Mouse (Mus musculus) limb, embryonic 15.5 days (tissue): Measurements from ENCODE around the gene Capn8. TPM values are rescaled to one million over a fixed set of nuclear protein-coding genes. Genes with fewer than 3 reads are reported as not detected.
A peak's percentile ranks its signal among the peaks of the same experiment; 100 is the strongest.

Experiments
- ATAC-seq: fragments of 200-750 bp; cut with Nextera tagmentation; 2 replicates; pipeline ENCODE4 v1.8.0; 2017; ENCODE audit warnings: low read depth, moderate TSS enrichment; ENCODE audit not compliant: insufficient number of reproducible peaks, low FRiP score, low TSS enrichment
- H3K27ac ChIP-seq: fragments of 300-500 bp; sonication (generic); 2 replicates; pipeline ENCODE4 v1.5.1; 2015; ENCODE audit warnings: moderate library complexity, mild to moderate bottlenecking, inconsistent platforms
- H3K27me3 ChIP-seq: fragments of 300-500 bp; sonication (generic); 2 replicates; pipeline ENCODE4 v1.6.1; 2015; ENCODE audit warnings: inconsistent platforms
- H3K36me3 ChIP-seq: fragments of 300-500 bp; sonication (generic); 2 replicates; pipeline ENCODE4 v1.6.1; 2015; ENCODE audit warnings: inconsistent platforms
- H3K4me1 ChIP-seq: fragments of 300-500 bp; sonication (generic); 2 replicates; pipeline ENCODE4 v1.6.1; 2015; ENCODE audit warnings: inconsistent platforms
- H3K4me2 ChIP-seq: fragments of 300-500 bp; sonication (generic); 2 replicates; pipeline ENCODE4 v1.6.1; 2015; ENCODE audit warnings: mild to moderate bottlenecking, inconsistent platforms
- H3K4me3 ChIP-seq: fragments of 300-500 bp; sonication (generic); 2 replicates; pipeline ENCODE4 v1.5.1; 2015; ENCODE audit warnings: mild to moderate bottlenecking, inconsistent platforms
- H3K9ac ChIP-seq: fragments of 300-500 bp; sonication (generic); 2 replicates; pipeline ENCODE4 v1.6.1; 2015; ENCODE audit warnings: inconsistent platforms
- H3K9me3 ChIP-seq: fragments of 300-500 bp; sonication (generic); 2 replicates; pipeline ENCODE4 v1.6.1; 2016; ENCODE audit warnings: inconsistent platforms
- WGBS: fragments of 180-500 bp; shearing (Covaris S2); methylation state at CpG from one replicate; pipeline ENCODE4 v1.1.7; 2015; 5-methylcytosine and 5-hydroxymethylcytosine counted together
- polyA plus RNA-seq: library from polyadenylated mRNA; unstranded; fragments of >200 nt; fragmentation: Nextera tagmentation; extraction: Ambion mirVana; gene quantifications from 2 replicates; pipeline ENCODE4 v1.2.1, GENCODE M21; 2015

Gene Capn8
- polyA plus RNA-seq, 1 experiment from 2014 or later: not detected

DNA sequence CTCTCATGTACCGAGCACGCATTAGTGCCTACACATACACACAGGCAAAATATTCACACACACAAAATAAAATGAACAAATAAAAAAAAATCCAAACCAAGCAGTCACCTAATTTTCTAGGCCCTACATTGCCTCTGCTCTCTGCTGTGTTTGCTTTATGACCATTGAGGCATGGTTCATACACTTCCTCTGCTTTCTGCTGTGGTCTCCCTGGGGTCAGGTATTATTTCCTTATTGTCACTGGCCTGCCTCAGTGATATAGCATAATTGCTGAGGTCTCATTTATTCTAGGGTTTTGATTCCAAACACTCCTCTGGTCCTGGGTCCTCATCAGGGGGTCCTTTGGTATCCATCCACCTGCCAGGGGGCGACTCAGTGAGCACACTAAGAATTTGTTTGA lies 39.2 kb upstream of the Capn8 start:
- WGBS: 97% methylated on average over 3 of the region's 3 CpGs
- Histone ChIP-seq H3K9me3 (no peaks in the 10 kb centered on the region), H3K36me3 (no peaks in the 10 kb centered on the region), H3K4me2 (no peak overlapping the region), H3K27me3 (0 out of 2 replicates have a peak, but pooled peaks cover 4% of the 10 kb centered on the region), H3K4me3 (no peak overlapping the region), H3K9ac (no peak overlapping the region), H3K4me1 (peaks cover 29% of the 10 kb centered on the region), H3K27ac (no peak overlapping the region)
- ATAC-seq: no peak

DNA sequence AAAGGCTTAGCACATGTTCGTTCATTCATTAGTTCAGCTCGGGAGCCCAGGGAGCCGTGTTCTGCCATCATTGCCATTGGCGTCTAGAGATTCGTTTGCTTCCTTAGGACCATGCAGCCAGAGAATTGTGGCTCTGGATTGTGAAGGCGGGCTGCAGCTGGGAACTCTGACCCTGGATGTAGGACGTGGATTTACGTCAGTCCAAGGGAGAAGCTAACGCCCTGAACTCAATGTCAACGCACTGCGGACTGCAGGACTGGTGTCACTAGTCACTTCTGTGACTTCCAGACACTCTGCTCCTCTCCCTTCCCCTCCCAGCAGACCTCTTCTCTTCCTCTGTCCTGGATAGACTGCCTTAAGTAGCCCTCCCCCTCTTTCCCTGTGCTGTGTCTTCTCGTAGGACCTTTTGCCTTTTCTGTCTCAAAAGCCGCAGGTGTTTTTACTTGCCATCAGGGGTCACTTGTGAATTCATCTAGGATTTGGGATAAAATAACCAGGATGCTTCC lies 37.5 kb upstream of the Capn8 start:
- 0 out of 2 replicates have a peak, but pooled peaks cover 4% of the 10 kb centered on the region for H3K27me3 ChIP-seq

GRCm38 (mm10) chr1:182527921-182528858 lies 36.6 kb upstream of the Capn8 start:
- ATAC-seq: no peak
- Histone ChIP-seq H3K4me3 (no peak overlapping the region), H3K9ac (no peak overlapping the region), H3K36me3 (no peaks in the 10 kb centered on the region), H3K9me3 (no peaks in the 10 kb centered on the region), H3K4me2 (peak overlapping the region; percentile 22; the same call in 1 of the 2 replicates), H3K4me1 (peaks cover 15% of the 10 kb centered on the region), H3K27ac (peak overlapping the region; percentile 57; the same call in 1 of the 2 replicates), H3K27me3 (0 out of 2 replicates have a peak, but pooled peaks cover 4% of the 10 kb centered on the region)
- 9% methylated on average over 19 of the region's 19 CpGs for WGBS

More for the DNA sequence above, 37.5 kb upstream of the Capn8 start:
- 50% methylated on average over 13 of the region's 13 CpGs for WGBS
- Histone ChIP-seq H3K9me3 (no peaks in the 10 kb centered on the region), H3K27ac (no peak overlapping the region), H3K4me2 (no peak overlapping the region), H3K4me3 (no peak overlapping the region), H3K4me1 (peaks cover 15% of the 10 kb centered on the region), H3K9ac (no peak overlapping the region), H3K36me3 (no peaks in the 10 kb centered on the region)
- no peak for ATAC-seq

DNA sequence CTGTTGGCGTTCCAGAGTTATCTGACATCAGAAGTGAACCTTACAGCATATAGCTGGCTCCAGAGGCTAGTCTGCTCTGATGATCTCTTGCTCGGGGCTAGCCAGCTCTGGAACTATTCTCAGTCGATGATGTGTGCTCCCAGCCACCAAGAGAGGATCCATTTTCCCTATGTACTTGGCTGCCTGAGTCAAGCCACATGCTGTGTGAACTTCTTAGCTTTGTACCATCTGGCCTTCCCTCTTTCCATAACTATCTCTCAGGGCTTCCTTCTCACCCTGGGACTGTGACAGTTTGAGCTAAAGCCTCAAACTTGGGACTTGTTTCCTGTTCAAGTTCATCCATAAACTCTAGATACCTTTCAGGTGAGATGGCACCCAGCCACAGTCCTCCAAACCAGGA lies 31.2 kb upstream of the Capn8 start:
- ATAC-seq: no peak
- no peak overlapping the region for H3K4me2 ChIP-seq

GRCm38 (mm10) chr1:182535080-182535481 lies 29.7 kb upstream of the Capn8 start:
- Histone ChIP-seq H3K9ac (no peak overlapping the region), H3K4me1 (peaks cover 3% of the 10 kb centered on the region; the same call in 1 of the 2 replicates), H3K36me3 (no peaks in the 10 kb centered on the region), H3K4me2 (no peak overlapping the region), H3K27ac (no peak overlapping the region), H3K9me3 (no peaks in the 10 kb centered on the region), H3K4me3 (no peak overlapping the region), H3K27me3 (no peaks in the 10 kb centered on the region)
- no peak for ATAC-seq
- WGBS: 48% methylated on average over 3 of the region's 3 CpGs

More for the DNA sequence above, 31.2 kb upstream of the Capn8 start:
- no peak overlapping the region for H3K9ac ChIP-seq
- H3K4me1 ChIP-seq: peaks cover 1% of the 10 kb centered on the region; the same call in 1 of the 2 replicates
- no peaks in the 10 kb centered on the region for H3K9me3 ChIP-seq
- H3K4me3 ChIP-seq: no peak overlapping the region
- H3K27ac ChIP-seq: no peak overlapping the region
- H3K27me3 ChIP-seq: no peaks in the 10 kb centered on the region
- no peaks in the 10 kb centered on the region for H3K36me3 ChIP-seq
- 77% methylated on average over 3 of the region's 3 CpGs for WGBS

GRCm38 (mm10) chr1:182539023-182539940 lies 25.5 kb upstream of the Capn8 start:
- no peak for ATAC-seq
- H3K9ac ChIP-seq: peak overlapping the region; percentile 39; the same call in 1 of the 2 replicates
- no peaks in the 10 kb centered on the region for H3K9me3 ChIP-seq
- H3K4me3 ChIP-seq: peak overlapping the region; percentile 37
- 19% methylated on average over 9 of the region's 9 CpGs for WGBS
- H3K27me3 ChIP-seq: no peaks in the 10 kb centered on the region
- H3K4me1 ChIP-seq: peaks cover 6% of the 10 kb centered on the region
- H3K27ac ChIP-seq: peak overlapping the region; percentile 38; the same call in 1 of the 2 replicates
- peak overlapping the region; percentile 54 for H3K4me2 ChIP-seq
- H3K36me3 ChIP-seq: no peaks in the 10 kb centered on the region

DNA sequence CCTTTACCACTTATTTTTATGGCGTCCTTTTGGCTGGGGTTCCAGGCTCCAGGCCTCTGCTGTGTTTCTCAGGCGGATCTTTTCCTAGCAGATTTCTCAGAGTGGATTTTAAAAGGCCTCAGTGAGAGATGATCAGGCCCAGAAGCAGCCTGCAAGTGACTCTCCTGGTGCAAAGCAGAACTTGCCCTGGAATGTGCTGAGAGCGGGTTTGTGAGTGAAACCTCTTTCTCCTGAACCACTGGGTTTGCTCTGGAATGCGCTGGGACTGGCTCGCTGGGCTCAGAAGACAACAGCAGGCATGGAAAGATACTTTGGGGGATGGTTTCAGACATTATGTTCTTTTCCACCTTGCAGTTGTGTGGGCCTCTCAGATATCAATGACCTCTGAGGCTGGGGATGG lies 22.7 kb upstream of the Capn8 start:
- Histone ChIP-seq H3K4me1 (peaks cover 6% of the 10 kb centered on the region), H3K36me3 (no peaks in the 10 kb centered on the region), H3K9me3 (no peaks in the 10 kb centered on the region), H3K4me2 (no peak overlapping the region), H3K27ac (peak overlapping the region; percentile 62), H3K4me3 (no peak overlapping the region), H3K9ac (no peak overlapping the region), H3K27me3 (no peaks in the 10 kb centered on the region)
- 43% methylated on average over 5 of the region's 5 CpGs for WGBS
- no peak for ATAC-seq

DNA sequence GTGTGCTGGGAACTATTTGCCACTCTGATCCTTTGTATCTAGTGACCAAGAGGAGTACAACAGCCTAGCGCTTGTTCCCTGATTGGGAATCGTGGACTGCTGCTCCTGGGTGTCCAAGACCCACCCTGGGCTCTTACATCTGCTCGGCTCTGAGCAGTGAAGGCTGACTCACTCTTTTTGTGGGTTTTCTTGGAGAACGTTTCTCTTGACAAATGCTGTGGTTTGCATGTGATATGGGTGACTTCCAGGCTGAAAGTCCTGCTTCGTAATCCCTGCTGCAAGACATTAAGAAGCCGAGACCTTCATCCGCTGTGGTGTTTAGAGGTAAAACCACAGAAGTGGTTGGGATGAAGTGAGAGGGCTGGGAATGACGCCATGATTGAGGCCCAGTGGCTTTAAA lies 21.7 kb upstream of the Capn8 start:
- H3K27me3 ChIP-seq: no peaks in the 10 kb centered on the region
- H3K4me3 ChIP-seq: no peak overlapping the region
- H3K4me1 ChIP-seq: peaks cover 6% of the 10 kb centered on the region
- no peaks in the 10 kb centered on the region for H3K9me3 ChIP-seq
- no peaks in the 10 kb centered on the region for H3K36me3 ChIP-seq
- no peak overlapping the region for H3K27ac ChIP-seq
- WGBS: 62% methylated on average over 8 of the region's 8 CpGs
- H3K9ac ChIP-seq: no peak overlapping the region
- ATAC-seq: no peak
- H3K4me2 ChIP-seq: no peak overlapping the region

DNA sequence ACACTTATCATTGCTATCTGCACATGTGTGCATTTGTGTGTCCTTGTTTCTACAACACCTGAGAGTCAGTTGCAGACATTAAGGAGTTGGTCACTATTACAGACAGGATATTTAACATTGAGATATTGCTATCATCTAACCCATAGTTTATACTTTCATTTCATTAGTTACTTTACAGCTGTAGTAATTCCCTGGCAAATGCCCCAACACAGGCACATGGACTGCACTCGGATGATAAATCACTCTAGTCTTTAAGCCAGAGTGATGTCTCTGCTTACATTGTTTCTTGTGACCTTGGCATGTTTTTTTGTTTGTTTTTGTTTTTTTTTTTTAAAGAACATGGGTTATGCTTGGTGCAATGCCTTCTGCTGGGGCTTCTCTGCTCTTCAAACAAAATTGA lies 20.9 kb upstream of the Capn8 start:
- Histone ChIP-seq H3K36me3 (no peaks in the 10 kb centered on the region), H3K27me3 (no peaks in the 10 kb centered on the region), H3K9ac (no peak overlapping the region), H3K27ac (no peak overlapping the region), H3K4me3 (no peak overlapping the region), H3K4me2 (no peak overlapping the region), H3K9me3 (no peaks in the 10 kb centered on the region), H3K4me1 (peaks cover 6% of the 10 kb centered on the region)
- no peak for ATAC-seq
- 64% methylated on average over 1 of the region's 1 CpGs for WGBS

- H3K27ac ChIP-seq: no peak overlapping the region
- no peak overlapping the region for H3K4me3 ChIP-seq
- H3K4me1 ChIP-seq: no peaks in the 10 kb centered on the region
- ATAC-seq: no peak
- H3K4me2 ChIP-seq: no peak overlapping the region
- H3K9me3 ChIP-seq: no peaks in the 10 kb centered on the region
- no peaks in the 10 kb centered on the region for H3K27me3 ChIP-seq
- 63% methylated on average over 8 of the region's 8 CpGs for WGBS
- H3K36me3 ChIP-seq: no peaks in the 10 kb centered on the region
- no peak overlapping the region for H3K9ac ChIP-seq
Measured at GRCm38 (mm10) chr1:182550761-182551160, 14.0 kb upstream of the Capn8 start.

- Histone ChIP-seq H3K9me3 (no peaks in the 10 kb centered on the region), H3K4me1 (no peaks in the 10 kb centered on the region), H3K9ac (no peak overlapping the region), H3K36me3 (no peaks in the 10 kb centered on the region), H3K4me2 (no peak overlapping the region), H3K4me3 (no peak overlapping the region), H3K27ac (no peak overlapping the region), H3K27me3 (no peaks in the 10 kb centered on the region)
- WGBS: 64% methylated on average over 12 of the region's 12 CpGs
- ATAC-seq: no peak
Measured at GRCm38 (mm10) chr1:182553649-182554375, 11.0 kb upstream of the Capn8 start.
